Mouse (Mus musculus): ENCODE measurements around the gene Gm21708.
"Not testable (repeated sequence)": the region's sequence is repeated elsewhere in the genome, so short reads cannot be mapped to it uniquely, and the experiment has no call there.

Gm21708 gene

GRCm38 (mm10) chrY:3410067-3410466 is at the start of gene Gm21708, which contains the start of gene Gm21704:
Gene Gm21708 (minus strand): TSS chrY:3410167.
Gene Gm21704 (minus strand): TSS chrY:3410167.
- DNase-seq (ENCODE audit: low spot score) = not testable (repeated sequence)

Data from embryo, embryonic 10.5 days (tissue).